Mouse (Mus musculus) c-Kit-positive CD71-positive TER-119-negative erythroid progenitor cells, embryonic 14.5 days (primary cell): ENCODE measurements around the gene D430042O09Rik.
"Not testable (repeated sequence)": the region's sequence is repeated elsewhere in the genome, so short reads cannot be mapped to it uniquely, and the experiment has no call there.

ENCODE experiments used
- DNase-seq: peaks from one replicate; pipeline ENCODE4 v3.0.0-alpha.2; 2013; ENCODE audit warnings: low read depth

Gene D430042O09Rik

DNA sequence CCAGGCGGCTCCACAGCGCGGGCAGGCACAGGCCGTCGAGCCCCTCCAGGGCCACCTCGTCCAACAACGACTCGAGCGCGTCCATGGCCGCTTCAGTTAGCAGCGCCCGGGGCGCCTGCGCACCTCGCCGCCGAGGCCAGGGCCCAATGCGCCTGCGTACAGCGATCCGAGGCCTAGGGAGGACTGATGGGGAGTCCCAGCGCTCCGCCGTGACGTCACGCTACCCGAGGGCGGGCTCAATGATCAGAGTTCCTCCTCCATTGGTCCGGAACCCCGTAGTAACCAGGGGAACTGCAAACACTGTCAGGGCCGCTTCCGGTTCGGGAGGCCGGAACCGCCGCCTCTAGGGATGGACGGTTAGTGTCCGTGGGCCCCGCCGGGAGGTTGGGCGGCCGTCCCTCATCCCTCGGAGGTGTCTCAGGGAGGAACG lies at the start of gene D430042O09Rik, which contains the start of gene Gtf3c1:
TSS of gene D430042O09Rik (plus strand) at position 296 of the 430 bp plus-strand sequence.
TSS of gene Gtf3c1 (minus strand) at position 188 of the 430 bp plus-strand sequence.
- peak; percentile 97 for DNase-seq

DNA sequence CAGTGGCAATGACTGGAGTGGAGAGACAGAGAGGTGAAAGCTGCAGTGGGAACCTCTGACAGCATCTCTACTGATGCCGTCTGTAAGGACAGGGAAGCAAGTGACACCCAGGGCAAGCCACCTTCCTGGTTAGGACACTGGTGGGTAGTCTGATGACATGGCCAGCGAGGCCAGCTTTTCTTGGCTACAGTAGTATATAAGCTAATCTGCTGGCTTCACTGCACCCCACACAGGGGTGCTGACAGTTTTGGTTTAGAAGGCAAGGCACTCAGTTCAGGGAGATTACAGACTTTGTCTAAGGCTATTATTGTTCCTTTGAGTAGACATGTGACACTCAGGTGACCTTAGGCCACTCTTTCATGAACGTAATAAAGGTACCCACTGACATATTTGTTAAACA lies 44.0 kb upstream of the D430042O09Rik start:
- no peak for DNase-seq

DNA sequence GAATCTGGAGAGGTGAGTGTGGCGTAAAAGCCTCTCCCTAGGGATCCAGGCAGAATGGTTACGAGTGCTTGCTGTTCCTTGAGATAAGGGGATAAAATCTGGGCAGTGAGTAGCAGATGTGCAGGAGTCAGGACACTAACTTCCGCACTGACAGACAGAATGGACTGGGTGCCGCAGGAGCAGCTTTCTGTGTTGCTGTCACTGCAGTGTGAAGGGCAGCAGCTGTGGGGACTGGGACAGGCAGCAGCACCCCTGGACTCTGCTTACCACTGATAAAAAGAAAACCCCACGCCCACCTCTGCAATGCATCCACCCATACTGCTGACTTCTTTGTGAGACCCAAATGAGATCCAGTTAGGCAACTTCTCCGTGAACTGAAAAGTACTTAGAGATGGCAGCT lies 36.8 kb upstream of the D430042O09Rik start:
- peak; percentile 20 for DNase-seq

DNA sequence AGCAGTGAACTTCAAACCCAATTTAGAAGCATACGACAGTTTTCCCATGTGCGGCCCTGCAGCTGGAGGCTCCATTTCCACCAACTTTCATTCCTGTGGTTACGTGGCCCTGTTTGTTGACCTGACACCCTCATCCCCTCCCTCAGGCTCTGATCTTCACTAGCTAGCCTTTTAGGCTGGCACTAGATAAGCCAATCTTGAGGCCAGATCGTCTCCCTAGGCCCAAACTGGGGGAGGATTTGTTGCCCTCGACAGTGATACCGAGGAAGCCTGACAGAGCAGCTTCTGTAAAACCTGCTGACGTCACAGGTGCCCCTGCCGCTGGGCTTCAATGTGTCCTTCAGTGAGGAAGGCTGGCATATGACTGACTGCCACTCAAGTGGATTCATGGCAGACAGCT lies 36.3 kb upstream of the D430042O09Rik start:
- no peak for DNase-seq

DNA sequence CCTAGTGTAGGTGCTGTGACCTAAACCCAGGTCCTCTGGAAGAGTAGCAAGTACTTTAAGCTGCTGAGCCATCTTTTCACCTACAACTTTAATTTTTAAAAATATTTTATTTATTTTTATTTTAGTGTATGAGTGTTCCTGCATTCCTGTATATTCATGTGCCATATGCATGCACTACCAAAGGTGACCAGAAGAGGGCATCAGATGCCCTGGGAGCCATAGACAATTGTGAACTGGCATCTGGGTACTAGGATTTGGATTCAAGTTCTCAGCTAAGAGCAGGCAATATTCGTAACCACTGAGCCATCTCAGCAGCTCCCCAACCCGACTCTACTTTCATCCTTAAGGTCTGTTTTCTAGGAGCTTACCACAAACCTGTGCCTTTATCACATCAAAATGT lies 32.8 kb upstream of the D430042O09Rik start:
- DNase-seq: peak; percentile 43

DNA sequence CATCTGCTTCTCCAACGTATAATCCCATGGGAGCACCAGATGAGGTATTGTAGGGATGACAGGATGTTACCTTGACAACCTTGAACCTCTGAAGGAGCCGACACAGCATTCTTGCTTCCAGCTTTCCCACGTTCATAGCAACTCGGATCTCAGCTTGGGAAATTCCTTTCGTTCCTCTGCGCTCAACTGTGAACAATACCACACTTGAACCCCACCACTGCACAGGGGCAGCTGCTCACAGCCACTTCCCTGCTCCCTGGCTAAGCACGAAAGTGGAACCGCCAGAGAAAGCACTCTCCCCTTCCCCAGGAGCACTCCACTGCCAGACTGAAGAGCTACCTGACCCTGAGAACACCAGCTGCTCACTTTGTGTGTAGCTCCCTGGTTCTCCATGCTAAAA lies 28.9 kb upstream of the D430042O09Rik start:
- no peak for DNase-seq

DNA sequence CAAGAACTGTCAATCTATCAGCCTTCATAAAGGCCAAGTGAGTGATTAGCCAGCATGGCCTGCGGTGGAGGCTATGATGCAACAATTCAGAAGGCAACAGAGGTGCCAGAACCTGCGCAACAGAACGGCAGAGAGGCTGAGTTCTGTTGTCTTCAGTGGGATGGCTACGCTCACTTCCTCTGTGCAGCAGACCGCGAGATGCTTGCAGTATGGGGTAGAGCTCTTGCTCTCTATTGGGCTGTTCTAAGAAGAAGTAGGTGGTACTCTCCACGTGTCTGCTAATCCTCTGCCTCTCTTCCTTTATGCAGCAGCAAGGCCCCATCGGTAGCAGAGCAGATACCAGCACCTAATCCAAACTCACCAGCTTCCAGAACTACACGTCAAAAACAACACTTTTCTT lies 27.8 kb upstream of the D430042O09Rik start:
- DNase-seq: no peak

DNA sequence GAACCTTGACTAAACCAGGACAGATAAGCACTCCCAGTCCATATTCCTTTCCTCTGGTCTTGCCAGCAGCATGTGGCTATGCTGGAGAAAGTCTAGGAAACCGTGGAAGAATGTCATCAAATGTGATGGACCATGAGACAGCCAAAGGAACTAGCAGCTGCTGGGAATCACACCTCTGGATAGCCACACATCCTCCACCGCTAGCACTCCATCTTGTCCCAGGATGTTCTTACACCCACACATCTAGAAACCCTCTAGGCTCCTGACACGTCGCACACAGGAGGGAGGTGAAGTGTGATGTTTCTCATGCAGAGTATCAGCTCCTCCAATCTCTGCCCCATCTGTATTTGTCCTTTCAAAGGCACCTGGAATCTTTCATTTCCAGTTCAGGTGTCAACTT lies 17.2 kb upstream of the D430042O09Rik start:
- no peak for DNase-seq

DNA sequence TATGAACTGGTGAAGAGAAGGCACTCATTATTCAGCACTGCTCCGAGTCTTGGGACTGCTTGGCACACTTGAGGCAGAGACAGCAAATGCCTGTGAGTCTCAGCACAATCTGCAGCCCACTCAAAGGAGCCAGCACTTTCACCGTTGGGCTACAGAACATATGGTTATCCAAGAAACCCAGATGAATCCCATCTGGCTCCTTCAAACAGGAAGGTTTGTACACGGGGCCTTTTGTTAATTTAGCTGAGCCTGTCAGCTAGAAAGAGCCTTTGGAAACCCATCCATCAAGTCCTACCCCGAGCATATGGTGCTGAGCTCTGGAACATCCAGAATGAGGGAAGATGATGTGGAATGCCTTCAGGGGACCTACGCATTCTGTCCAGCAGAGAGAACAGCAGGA lies 13.6 kb upstream of the D430042O09Rik start:
- no peak for DNase-seq

DNA sequence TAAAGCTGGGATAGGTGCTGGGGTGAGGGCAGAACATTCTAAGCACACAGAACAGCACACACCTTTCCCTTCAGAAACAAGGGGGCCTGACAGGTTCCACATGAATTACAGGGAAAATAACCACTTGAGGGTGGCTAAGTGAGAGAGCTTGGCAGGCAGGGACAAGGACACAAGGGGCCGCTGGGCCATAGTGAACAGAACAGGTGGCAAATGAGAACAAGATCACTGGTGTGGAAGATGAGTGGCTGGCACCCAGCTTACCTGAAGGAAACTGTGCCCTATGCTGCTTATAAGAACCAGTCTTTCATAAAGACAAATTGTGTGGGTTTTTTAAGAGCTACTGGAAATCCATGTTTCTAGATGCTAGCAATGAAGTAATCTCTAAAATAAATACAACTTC lies 4.9 kb upstream of the D430042O09Rik start:
- DNase-seq: no peak

DNA sequence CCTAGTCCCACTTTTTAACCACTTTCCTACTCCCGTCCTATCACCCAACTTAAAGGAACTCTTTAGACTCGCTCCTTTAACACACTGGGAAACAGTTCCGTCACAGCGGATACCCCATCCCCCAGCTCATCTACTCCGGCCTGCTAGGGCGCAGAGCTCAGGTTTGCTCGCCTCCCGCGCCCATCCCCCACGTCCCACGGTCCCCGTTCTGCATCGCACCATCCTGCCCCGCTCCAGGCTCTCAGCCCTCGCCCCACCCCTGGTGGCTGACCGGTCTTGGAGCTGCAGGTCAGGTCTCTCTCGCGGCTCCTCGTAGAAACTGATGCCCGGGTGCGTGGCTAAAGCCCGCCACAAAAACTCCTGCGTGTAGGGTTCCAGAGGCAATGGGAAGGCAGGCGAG lies 502 bp upstream of the D430042O09Rik start:
- peak; percentile 21 for DNase-seq

DNA sequence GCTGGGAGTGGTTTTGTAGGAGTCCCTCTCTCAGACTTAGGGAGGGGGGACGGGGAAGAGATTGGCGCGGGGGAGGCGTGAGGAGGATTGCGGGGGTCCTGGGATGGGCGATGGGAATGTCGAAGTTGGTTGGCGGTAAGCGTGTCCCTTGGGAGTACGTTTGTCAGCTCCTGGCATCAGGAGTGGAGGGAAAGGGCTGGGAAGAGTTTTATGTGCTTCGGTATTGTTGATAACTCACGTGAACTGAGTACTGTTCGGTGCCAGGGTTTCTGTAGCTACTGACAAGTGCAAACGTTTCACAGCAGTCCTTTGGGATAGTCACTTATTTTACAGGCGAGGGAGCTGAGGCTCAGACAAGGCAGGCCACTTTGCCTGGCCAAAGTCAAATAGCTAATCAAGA lies 412 bp downstream of the D430042O09Rik start:
- no peak for DNase-seq

DNA sequence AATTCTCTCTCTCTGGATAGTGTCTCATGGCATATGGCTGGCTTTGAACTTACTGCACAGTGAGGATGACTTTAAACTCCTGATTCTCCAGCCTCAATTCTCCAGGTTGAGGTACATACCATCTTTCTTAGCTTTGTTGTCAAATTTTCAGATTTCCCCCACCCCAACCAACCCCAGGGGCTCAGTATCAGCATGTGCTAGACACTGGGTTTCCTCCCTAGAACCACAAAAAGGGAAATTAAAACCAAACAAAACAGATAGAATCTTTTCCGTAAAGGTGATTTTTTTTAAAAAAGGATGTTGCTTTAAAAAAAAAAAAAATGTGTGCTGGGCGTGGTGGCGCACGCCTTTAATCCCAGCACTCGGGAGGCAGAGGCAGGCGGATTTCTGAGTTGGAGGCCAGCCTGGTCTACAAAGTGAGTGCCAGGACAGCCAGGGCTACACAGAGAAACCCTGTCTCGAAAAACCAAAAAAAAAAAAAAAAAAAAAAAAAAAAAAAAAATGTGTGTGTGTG lies 5.9 kb downstream of the D430042O09Rik start:
- DNase-seq: not testable (repeated sequence)

DNA sequence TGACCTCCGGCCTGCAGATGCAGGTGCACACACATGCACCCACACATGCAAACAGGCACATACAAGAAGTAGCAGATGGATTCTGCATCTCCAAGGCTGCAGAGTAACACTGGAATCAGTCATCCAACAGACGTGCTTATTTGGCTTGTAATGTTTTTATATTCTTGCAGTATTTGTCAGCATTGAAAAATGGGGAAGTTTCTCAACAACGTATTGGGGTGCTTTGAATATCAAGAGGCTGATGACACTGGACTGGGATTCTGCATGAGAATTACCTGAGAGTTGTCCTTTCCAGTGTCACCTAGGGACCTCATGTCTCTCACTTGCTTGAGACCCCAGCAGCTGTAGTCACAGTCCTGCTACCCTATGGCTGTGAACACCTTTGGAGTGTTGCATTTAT lies 7.1 kb downstream of the D430042O09Rik start:
- DNase-seq: no peak

DNA sequence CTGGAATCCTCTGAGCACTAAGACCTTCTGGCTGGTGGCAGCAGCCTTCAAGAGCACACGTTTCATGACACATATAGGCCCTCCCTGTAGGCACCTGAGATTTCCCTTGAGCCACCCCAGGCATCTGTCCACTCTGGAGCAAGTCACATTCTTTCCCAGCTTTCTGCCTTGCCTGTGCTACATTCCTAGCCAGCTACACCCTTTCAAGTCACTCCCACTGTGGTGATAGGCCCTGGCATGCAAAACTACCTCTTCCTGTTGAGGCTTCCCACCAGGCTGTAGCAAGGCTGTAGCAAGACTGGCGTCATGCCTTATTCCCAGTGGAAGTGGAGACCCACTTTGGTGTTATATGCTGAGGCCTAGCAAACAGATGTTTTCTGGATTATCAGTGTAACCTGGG lies 9.0 kb downstream of the D430042O09Rik start:
- DNase-seq: no peak

DNA sequence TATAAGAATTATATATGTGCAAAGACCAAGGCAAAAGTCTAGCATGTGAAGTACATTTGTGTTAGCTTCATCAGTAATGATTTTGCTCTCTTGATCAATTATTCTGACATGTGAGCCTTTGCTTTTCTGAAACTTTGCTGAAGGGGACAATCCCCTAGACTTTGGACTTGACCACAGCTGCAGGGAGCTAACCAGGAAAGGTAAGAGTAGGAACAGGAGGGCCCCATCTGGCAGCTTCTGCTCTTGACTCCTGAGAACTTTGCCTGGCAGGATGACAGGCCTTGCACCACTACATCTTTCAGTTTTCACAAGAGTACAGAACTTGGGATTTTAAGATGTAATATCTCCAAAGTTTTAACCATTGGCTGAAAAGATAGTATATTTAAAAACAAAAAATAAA lies 9.9 kb downstream of the D430042O09Rik start:
- DNase-seq: no peak

DNA sequence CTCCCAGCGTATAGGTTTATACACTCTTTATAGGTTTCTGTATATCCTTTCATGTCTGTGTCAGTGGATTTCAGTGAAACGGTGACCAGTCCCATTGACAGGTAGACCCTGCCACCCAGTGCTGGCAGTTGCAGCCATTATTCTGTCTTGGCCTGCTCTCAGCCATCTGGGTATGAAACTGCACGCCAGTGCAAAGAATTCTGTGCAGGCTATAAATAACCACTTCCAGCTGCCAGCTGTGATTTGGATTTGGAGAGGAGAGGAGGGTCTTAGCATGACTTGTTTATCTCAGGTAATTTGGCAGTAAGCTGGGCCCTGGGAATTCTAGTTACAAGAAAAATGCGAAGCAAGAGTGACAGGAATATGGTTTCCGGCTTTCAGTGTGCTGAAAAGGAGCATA lies 12.7 kb downstream of the D430042O09Rik start:
- DNase-seq: no peak

DNA sequence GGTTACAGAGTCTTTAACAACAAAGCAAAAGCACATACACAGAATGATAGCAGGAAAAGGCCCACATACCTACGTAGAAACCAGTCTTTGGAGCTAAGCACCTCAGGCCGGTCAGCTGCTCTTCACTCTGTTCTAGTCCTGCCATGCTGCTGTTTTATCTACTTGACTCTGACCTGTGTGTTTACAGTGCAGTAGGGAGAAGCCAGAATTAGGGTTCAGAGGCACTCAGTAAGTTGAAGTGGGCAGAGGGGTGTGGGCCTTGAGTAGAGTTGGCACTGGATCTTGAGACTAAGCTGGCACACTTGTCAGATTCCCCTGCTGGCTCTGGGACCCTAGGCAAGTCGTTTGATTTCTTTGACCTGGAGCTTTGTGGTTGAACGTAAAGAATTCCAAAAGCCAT lies 13.3 kb downstream of the D430042O09Rik start:
- no peak for DNase-seq

DNA sequence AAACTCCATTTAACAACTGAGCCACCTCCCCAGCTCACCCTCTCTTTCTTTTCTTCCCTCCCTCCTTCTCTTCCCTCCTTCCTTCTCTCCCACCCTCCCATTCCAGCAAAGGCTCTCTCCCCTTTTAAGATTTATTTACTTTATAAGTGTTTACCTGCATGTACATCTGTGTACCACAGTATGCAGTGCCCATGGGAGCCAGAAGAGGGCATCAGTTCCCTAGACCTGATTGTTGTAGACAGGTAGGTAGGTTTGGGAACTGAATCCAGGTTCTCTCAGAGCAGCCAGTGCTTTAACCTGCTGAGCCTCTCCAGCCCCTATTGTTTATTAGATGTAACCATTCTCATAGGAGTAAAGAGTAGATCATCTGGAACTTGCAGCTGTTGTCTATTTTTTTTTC lies 14.4 kb downstream of the D430042O09Rik start:
- DNase-seq: no peak

DNA sequence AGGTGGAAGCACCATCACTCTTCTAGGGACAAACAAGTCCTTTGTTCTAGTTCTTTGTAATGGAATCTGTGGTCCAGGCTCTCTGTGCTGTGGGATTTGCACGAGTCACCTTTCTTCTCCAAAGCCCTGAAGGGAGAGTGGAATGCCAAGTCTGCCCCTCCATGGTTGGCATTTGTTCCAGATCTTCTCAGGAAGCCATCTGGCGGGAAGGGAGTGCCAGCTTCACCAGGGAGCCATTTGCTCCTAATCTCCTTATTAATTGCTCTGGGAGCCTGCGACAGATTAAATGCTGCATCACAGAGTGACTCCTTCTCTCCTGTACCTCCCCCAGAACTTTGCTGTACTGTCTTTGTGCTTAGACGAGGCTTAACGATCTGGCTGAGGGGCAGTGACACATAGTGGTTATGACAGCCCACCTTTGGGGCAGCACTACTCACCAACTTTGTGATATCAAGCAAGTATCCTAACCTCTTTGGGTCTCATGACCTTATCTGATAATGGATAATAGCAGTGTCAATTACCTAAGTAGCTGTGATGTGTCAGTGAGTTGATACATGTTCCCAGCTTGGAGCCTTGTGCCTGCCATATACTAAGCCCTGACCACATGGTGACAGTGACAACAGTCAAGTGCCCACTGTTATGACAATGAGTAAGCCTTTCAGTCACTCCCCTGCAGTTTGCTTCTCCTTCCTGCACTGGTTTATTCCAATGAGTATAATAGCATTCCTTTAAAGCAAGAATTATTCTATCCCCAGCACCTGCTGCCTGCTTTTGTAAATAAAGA lies 15.7 kb downstream of the D430042O09Rik start:
- DNase-seq: no peak

DNA sequence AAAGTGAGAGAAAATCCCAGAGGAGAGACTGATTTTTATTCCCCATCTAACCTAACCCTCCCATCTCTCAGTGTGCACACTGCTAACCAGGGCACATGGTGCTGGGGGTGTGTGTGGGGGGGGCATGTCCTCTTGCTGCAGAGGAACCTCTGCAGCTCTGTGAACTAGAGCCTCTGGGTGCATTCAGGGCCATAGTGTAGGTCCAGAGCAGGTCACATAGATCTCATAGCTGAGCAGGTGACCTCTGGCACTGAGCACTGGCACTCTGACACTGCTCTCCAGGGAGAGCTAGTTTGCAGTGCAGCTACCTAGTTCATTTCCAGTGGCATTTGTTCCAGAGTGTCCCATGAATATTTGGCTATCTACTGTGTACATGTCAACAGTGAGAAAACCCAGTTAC lies 24.0 kb downstream of the D430042O09Rik start:
- no peak for DNase-seq

DNA sequence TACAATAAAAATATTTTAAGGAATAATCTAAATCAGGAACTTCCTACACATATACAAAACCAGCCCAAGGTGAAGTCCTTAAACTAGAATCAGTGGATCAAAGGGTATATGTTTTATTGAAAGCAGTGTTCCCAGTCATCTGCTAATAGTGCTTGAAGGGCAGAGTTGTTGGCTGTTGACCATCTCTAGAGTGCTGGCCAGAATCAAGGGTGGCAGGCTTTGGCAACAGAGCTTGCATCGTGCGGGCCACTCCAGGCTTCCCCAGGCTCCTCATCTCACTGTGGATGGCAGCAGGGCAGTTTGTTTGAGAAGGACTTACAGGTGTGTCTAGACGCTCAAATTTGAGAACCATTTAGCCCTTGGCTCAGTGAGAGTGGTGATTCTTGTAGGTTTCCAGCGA lies 26.1 kb downstream of the D430042O09Rik start:
- no peak for DNase-seq

DNA sequence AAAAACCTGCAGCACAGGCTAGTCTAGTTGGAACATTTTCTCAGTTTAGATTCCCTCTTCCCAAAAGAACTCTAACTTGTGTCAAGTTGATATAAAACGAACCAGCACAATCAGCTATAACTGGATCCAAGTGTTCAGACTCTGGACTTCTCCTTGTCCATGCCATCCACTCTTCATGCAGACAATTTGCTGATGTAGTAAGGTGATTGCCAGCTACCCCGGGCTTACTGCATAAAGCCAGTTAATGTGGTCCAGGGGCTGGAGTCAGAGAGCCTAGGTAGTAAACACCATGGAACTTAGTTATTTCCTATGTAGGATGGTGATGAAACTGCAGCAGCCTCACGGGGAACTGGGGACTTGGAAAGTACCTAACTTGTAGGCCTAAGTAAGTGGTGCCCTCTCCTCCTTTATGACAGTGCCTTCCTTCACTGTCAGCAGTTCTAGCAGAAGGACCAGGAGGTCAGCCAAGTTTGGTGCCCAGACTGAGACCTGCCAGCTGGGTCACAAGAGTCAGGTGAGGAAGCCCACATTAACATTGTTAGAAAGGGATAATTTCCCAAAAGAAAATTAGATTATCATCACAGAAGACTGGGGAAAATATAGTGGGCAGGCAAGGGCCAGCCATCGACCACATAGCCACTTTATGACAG lies 28.8 kb downstream of the D430042O09Rik start:
- DNase-seq: no peak
